Mouse (Mus musculus) NIH3T3 (cell line): Measurements from ENCODE around the gene Rec114.
A peak's percentile ranks its signal among the peaks of the same experiment; 100 is the strongest.

Experiments
- DNase-seq: peaks from one replicate; pipeline ENCODE4 v3.0.0-alpha.2; 2012; ENCODE audit warnings: low read depth

Rec114 gene

GRCm38 (mm10) chr9:58716886-58717285, 26.9 kb downstream of the Rec114 start:
- no peak for DNase-seq

GRCm38 (mm10) chr9:58710642-58711041, 33.1 kb downstream of the Rec114 start:
- no peak for DNase-seq

GRCm38 (mm10) chr9:58709939-58710338, 33.8 kb downstream of the Rec114 start:
- DNase-seq, result peak; percentile 63

GRCm38 (mm10) chr9:58707796-58708195, 36.0 kb downstream of the Rec114 start:
- DNase-seq, result no peak

GRCm38 (mm10) chr9:58706024-58706423, 37.7 kb downstream of the Rec114 start:
- DNase-seq, result peak; percentile 65

GRCm38 (mm10) chr9:58703766-58704165, 40.0 kb downstream of the Rec114 start:
- no peak for DNase-seq

- peak; percentile 37 for DNase-seq
Measured at GRCm38 (mm10) chr9:58701751-58702150, 42.0 kb downstream of the Rec114 start.

GRCm38 (mm10) chr9:58698486-58698885, 45.3 kb downstream of the Rec114 start:
- no peak for DNase-seq

GRCm38 (mm10) chr9:58691471-58691870, 52.3 kb downstream of the Rec114 start:
- no peak for DNase-seq

GRCm38 (mm10) chr9:58690701-58691100, 53.1 kb downstream of the Rec114 start:
- DNase-seq, result no peak

GRCm38 (mm10) chr9:58688076-58688475, 55.7 kb downstream of the Rec114 start:
- DNase-seq, result no peak

- no peak for DNase-seq
Measured at GRCm38 (mm10) chr9:58685290-58685689, 58.5 kb downstream of the Rec114 start.

- DNase-seq, result peak; percentile 42
Measured at GRCm38 (mm10) chr9:58683372-58683771, 60.4 kb downstream of the Rec114 start.

- no peak for DNase-seq
Measured at GRCm38 (mm10) chr9:58682106-58682505, 61.7 kb downstream of the Rec114 start.

- DNase-seq, result peak; percentile 56
Measured at GRCm38 (mm10) chr9:58681411-58681810, 62.4 kb downstream of the Rec114 start.

GRCm38 (mm10) chr9:58675371-58675770, 68.4 kb downstream of the Rec114 start:
- DNase-seq, result no peak

GRCm38 (mm10) chr9:58674736-58675135, 69.0 kb downstream of the Rec114 start:
- no peak for DNase-seq

GRCm38 (mm10) chr9:58672474-58672873, 71.3 kb downstream of the Rec114 start:
- peak; percentile 83 for DNase-seq

- no peak for DNase-seq
Measured at GRCm38 (mm10) chr9:58669819-58670218, 73.9 kb downstream of the Rec114 start.

GRCm38 (mm10) chr9:58669071-58669470, 74.7 kb downstream of the Rec114 start:
- no peak for DNase-seq

GRCm38 (mm10) chr9:58668171-58668570, 75.6 kb downstream of the Rec114 start:
- DNase-seq, result no peak

- no peak for DNase-seq
Measured at GRCm38 (mm10) chr9:58667244-58667643, 76.5 kb downstream of the Rec114 start.

- no peak for DNase-seq
Measured at GRCm38 (mm10) chr9:58666191-58666590, 77.6 kb downstream of the Rec114 start.

- no peak for DNase-seq
Measured at GRCm38 (mm10) chr9:58665492-58665891, 78.3 kb downstream of the Rec114 start.

- DNase-seq, result no peak
Measured at GRCm38 (mm10) chr9:58662791-58663190, 81.0 kb downstream of the Rec114 start.
